Mouse (Mus musculus) kidney, embryonic 15.5 days (tissue): ENCODE measurements around the gene Sardh. TPM values are rescaled to one million over a fixed set of nuclear protein-coding genes. Genes with fewer than 3 reads are reported as not detected.

Experiments
- ATAC-seq: fragments of 200-750 bp; cut with Nextera tagmentation; replicated peaks from 2 replicates; pipeline ENCODE4 v1.8.0; 2017; ENCODE audit warnings: moderate TSS enrichment; ENCODE audit not compliant: low FRiP score
- H3K27ac ChIP-seq: fragments of 300-500 bp; sonication (generic); 2 replicates; pipeline ENCODE4 v1.5.1; 2015; ENCODE audit warnings: mild to moderate bottlenecking, inconsistent platforms
- H3K27me3 ChIP-seq: fragments of 300-500 bp; sonication (generic); 2 replicates; pipeline ENCODE4 v1.6.1; 2015; ENCODE audit warnings: inconsistent platforms
- H3K36me3 ChIP-seq: fragments of 300-500 bp; sonication (generic); 2 replicates; pipeline ENCODE4 v1.6.1; 2015; ENCODE audit warnings: inconsistent platforms
- H3K4me1 ChIP-seq: fragments of 300-500 bp; sonication (generic); 2 replicates; pipeline ENCODE4 v1.6.1; 2015; ENCODE audit warnings: inconsistent platforms
- H3K4me2 ChIP-seq: fragments of 300-500 bp; sonication (generic); 2 replicates; pipeline ENCODE4 v1.6.1; 2015; ENCODE audit warnings: moderate library complexity, mild to moderate bottlenecking, inconsistent platforms
- H3K4me3 ChIP-seq: fragments of 300-500 bp; sonication (generic); replicated peaks from 2 replicates; pipeline ENCODE4 v1.5.1; 2015; ENCODE audit warnings: mild to moderate bottlenecking, inconsistent platforms
- H3K9ac ChIP-seq: fragments of 300-500 bp; sonication (generic); 2 replicates; pipeline ENCODE4 v1.6.1; 2015; ENCODE audit warnings: mild to moderate bottlenecking, inconsistent platforms
- H3K9me3 ChIP-seq: fragments of 300-500 bp; sonication (generic); replicated peaks from 2 replicates; pipeline ENCODE4 v1.6.1; 2016; ENCODE audit warnings: inconsistent platforms
- WGBS: fragments of 180-500 bp; shearing (Covaris S2); methylation state at CpG from one replicate; pipeline ENCODE4 v1.1.7; 2015; ENCODE audit warnings: mixed read lengths; 5-methylcytosine and 5-hydroxymethylcytosine counted together
- polyA plus RNA-seq: library from polyadenylated mRNA; unstranded; fragments of >200 nt; fragmentation: Nextera tagmentation; extraction: Ambion mirVana; gene quantifications from 2 replicates; pipeline ENCODE4 v1.2.1, GENCODE M21; 2015

Gene Sardh
- polyA plus RNA-seq, 1 experiment from 2014 or later, result 46.1 TPM

DNA sequence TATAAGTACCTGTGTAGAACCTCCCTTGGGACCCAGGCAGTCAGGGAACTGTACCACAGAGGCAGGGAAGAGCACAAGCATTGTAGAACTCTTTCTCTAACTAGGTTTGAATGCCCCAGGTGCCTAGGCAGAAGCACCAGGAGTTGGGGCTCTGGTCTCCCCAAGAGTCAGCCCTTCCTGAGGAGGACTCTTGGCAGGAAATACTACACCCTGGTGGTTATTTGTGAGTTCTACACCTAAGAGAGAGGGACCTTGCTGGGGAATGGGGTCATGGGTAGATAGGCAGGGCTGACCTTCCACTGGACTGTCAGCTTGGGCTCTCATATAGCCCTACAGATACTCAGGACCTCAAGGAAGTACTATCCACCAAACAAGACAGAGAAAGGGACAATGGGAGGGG lies 3.3 kb upstream of the Sardh start:
- no peaks in the 10 kb centered on the region for H3K27me3 ChIP-seq
- no peak overlapping the region for H3K27ac ChIP-seq
- H3K4me1 ChIP-seq, result peaks cover 20% of the 10 kb centered on the region
- H3K9ac ChIP-seq, result no peak overlapping the region
- no peak overlapping the region for H3K4me2 ChIP-seq
- H3K9me3 ChIP-seq, result no peaks in the 10 kb centered on the region
- no peaks in the 10 kb centered on the region for H3K36me3 ChIP-seq
- no peak overlapping the region for H3K4me3 ChIP-seq
- no peak for ATAC-seq

DNA sequence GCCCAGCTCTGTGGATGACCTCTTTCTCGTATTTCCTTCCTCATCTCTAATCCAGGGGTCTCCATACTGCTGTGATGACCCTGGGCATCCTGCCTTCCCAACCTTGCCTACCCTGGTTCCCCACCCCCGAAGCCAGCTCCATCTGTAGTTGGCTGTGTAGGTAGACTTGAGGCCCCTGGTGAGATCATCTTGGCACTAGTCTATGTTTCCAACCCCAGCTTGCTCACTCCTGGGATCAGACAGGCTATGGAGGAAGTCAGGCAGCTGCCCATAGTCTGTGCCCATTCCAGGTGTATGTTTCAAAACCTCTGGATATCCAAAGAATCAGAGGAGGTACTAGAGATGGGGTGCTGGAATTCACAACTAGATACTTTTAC lies 662 bp downstream of the Sardh start:
- Histone ChIP-seq H3K4me2 (peak overlapping the region; percentile 53), H3K9me3 (no peaks in the 10 kb centered on the region), H3K27ac (peak overlapping the region; percentile 94), H3K27me3 (no peaks in the 10 kb centered on the region), H3K4me1 (peaks cover 41% of the 10 kb centered on the region), H3K9ac (no peak overlapping the region), H3K36me3 (peaks cover 8% of the 10 kb centered on the region), H3K4me3 (no peak overlapping the region)
- ATAC-seq, result no peak
- WGBS, result 25% methylated on average over 2 of the region's 2 CpGs

DNA sequence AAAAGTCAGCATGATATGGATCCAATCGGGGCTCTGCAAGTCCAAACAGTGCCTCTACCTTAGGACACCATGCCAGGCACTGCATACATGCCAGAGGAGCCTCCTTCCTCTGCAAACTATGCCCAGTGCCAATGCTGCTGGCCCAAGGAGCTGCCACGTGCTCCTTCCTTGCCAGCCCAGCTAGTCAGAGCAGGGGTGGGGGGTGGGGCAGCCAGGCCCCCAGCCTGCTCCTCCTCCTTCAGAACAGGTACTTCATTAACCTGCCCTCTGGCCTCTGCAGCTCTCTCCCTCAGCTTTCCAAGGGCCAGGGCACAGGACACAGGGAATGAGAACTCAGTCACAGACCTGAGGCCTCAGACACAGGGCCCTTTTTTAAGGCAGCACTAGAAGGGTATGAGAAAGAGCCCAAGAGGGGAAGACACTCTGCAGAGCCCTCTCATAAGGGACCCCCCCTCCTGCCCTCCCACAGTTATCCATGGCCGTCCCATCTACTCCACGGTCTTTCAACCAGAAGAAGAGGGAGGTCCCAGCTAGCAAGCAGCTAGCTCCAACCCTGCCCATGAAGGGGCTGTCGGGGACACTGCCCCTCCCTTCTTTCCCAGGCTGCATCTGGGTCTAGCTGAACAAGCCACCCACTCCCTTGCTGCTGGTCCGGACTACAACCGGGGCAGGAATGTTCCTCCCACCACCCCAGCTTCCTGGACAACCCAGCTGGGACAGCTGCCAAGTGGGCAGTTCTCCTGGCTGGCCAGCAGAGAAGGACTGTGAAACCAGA lies 1.2 kb downstream of the Sardh start:
- peak; percentile 95 for ATAC-seq
- WGBS, result 13% methylated on average over 7 of the region's 7 CpGs
- H3K4me2 ChIP-seq, result peak overlapping the region; percentile 53
- H3K27me3 ChIP-seq, result no peaks in the 10 kb centered on the region
- peak overlapping the region; percentile 94 for H3K27ac ChIP-seq
- peak overlapping the region; percentile 20 for H3K4me3 ChIP-seq
- peaks cover 41% of the 10 kb centered on the region for H3K4me1 ChIP-seq
- H3K9me3 ChIP-seq, result no peaks in the 10 kb centered on the region
- peaks cover 9% of the 10 kb centered on the region for H3K36me3 ChIP-seq
- 0 out of 2 replicates have a peak overlapping the region, but pooled peaks have one; percentile 24 for H3K9ac ChIP-seq

DNA sequence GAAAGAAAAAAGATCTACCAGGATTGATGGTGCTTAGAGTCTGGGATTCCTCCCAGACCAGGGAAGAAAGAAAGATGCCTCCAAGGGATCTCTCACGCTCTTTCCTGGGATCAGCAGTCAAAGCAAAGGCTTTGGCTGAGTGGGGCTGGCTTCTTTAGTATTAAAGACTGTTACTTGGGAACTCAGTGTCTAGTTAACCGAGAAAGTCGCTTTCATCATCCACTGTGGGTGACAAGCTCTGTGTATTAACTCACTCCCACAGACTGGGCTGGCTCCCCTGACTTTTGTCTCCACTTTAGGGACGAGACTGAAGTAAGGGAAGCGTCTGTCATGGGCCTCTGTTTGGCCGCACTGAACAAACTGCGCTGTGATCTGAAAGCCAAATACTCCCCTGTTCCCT lies 2.2 kb downstream of the Sardh start:
- Histone ChIP-seq H3K36me3 (peaks cover 17% of the 10 kb centered on the region), H3K9ac (peak overlapping the region; percentile 24; the same call in 1 of the 2 replicates), H3K9me3 (no peaks in the 10 kb centered on the region), H3K4me3 (peak overlapping the region; percentile 20), H3K27ac (peak overlapping the region; percentile 94; the same call in 1 of the 2 replicates), H3K4me2 (peak overlapping the region; percentile 53), H3K27me3 (no peaks in the 10 kb centered on the region), H3K4me1 (peaks cover 41% of the 10 kb centered on the region)
- WGBS, result 57% methylated on average over 7 of the region's 7 CpGs
- ATAC-seq, result no peak

DNA sequence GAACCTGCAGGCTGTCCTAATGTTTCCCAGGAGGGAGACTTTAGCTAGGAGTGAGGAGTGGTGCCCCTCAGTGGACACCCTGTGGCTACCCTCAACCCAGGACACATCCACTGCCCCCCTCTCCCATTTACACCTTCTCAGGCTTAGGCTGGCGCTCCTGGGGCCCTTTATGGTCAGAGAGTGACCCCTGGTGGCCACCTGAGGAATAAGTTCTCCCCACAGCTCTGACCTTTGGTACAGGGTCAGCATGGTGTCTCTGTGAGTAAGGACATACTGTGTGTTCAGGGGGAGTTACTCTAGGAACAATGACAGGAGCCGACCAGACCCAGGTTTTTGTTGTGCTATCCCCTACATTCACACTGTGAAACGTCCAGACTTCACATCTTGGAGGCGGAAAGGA lies 10.8 kb downstream of the Sardh start:
- no peak overlapping the region for H3K4me2 ChIP-seq
- no peak overlapping the region for H3K9ac ChIP-seq
- H3K27me3 ChIP-seq, result no peaks in the 10 kb centered on the region
- H3K27ac ChIP-seq, result no peak overlapping the region
- no peaks in the 10 kb centered on the region for H3K9me3 ChIP-seq
- ATAC-seq, result peak; percentile 52; the same call in 1 of the 2 replicates
- no peak overlapping the region for H3K4me3 ChIP-seq
- peaks cover 8% of the 10 kb centered on the region for H3K4me1 ChIP-seq
- WGBS, result 36% methylated on average over 4 of the region's 4 CpGs
- H3K36me3 ChIP-seq, result peaks cover 44% of the 10 kb centered on the region

DNA sequence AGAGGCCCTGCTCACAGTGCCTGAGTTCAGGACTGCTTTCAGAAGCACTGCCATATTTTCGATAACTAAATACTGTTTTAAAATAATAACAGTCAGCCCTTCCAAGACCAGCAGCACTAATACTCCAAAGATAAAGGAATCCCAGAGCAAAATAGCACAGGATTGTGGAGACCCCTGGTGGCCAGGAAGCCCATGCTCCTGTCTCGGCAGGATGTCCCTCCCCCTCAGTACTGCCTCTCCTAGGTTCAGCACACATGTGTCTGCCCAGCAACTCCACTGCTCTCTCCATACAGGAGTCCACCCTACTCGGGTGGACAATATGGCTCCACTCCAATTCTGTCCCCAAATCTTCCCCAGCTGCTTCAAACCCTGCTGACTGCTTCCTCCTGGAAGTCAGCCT lies 12.4 kb downstream of the Sardh start:
- peak; percentile 34; the same call in 1 of the 2 replicates for ATAC-seq

DNA sequence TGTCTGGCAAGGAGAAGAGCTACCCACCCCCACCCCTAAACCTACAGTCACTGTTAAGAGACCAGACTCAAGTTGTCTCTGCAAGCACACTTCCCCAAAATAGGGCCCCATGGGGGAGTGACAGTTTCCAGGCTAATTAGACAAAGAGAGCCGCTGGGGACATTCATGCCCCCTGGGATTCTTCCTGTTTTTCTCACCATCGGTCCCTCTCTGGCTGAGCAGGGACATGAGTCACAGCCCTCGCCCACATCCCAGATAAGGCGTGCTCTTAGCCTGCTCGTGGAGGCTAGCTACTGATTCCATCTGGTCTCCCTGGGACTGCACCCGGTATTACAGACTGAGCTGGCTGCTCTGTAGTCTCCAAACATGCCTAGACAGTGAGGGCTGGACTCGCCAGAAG lies 15.8 kb downstream of the Sardh start:
- H3K4me1 ChIP-seq, result peaks cover 12% of the 10 kb centered on the region
- H3K4me2 ChIP-seq, result no peak overlapping the region
- peak overlapping the region; percentile 23; the same call in 1 of the 2 replicates for H3K27ac ChIP-seq
- peaks cover 49% of the 10 kb centered on the region for H3K36me3 ChIP-seq
- no peak for ATAC-seq
- H3K9me3 ChIP-seq, result no peaks in the 10 kb centered on the region
- H3K27me3 ChIP-seq, result no peaks in the 10 kb centered on the region
- no peak overlapping the region for H3K9ac ChIP-seq
- 25% methylated on average over 7 of the region's 7 CpGs for WGBS
- no peak overlapping the region for H3K4me3 ChIP-seq

More for the DNA sequence above, 12.4 kb downstream of the Sardh start:
- no peak overlapping the region for H3K27ac ChIP-seq
- no peak overlapping the region for H3K4me2 ChIP-seq
- H3K36me3 ChIP-seq, result peaks cover 40% of the 10 kb centered on the region
- no peaks in the 10 kb centered on the region for H3K9me3 ChIP-seq
- no peak overlapping the region for H3K4me3 ChIP-seq
- peaks cover 12% of the 10 kb centered on the region for H3K4me1 ChIP-seq
- WGBS, result 12% methylated on average over 3 of the region's 3 CpGs
- H3K9ac ChIP-seq, result no peak overlapping the region
- H3K27me3 ChIP-seq, result no peaks in the 10 kb centered on the region

DNA sequence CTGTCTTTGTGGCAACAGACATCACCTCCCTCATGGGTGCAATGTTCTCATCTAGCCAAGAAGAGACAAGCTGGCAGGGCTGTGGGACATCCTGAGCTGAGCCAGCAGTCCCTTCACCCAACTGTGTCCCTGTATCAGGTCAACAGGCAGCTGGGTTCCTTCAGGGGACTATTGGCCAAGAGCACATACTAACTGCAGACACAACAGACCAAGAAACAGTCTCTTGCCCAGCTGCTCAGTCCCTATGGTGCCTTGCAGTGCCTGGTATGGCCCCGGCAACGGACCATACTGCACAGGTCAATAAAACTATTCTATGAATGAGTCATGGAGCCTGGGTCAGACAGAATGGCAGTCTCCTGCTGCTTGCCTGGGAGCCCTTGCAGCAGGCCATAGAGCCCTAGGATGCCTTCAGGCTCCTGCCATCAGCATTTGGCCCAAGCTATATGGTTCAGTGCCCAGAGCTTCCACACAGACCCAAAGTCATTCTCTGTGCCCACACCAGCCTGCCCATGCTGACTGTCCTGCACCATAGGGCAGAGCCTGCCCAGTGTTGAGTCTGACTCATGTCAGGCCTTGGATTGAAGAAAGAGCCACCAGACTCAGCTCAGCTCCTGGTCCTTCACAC lies 18.5 kb downstream of the Sardh start:
- H3K27ac ChIP-seq, result no peak overlapping the region
- H3K4me3 ChIP-seq, result no peak overlapping the region
- no peak overlapping the region for H3K9ac ChIP-seq
- peaks cover 70% of the 10 kb centered on the region for H3K36me3 ChIP-seq
- ATAC-seq, result no peak
- no peaks in the 10 kb centered on the region for H3K27me3 ChIP-seq
- H3K4me2 ChIP-seq, result no peak overlapping the region
- 91% methylated on average over 2 of the region's 2 CpGs for WGBS
- H3K9me3 ChIP-seq, result no peaks in the 10 kb centered on the region
- peaks cover 12% of the 10 kb centered on the region for H3K4me1 ChIP-seq

DNA sequence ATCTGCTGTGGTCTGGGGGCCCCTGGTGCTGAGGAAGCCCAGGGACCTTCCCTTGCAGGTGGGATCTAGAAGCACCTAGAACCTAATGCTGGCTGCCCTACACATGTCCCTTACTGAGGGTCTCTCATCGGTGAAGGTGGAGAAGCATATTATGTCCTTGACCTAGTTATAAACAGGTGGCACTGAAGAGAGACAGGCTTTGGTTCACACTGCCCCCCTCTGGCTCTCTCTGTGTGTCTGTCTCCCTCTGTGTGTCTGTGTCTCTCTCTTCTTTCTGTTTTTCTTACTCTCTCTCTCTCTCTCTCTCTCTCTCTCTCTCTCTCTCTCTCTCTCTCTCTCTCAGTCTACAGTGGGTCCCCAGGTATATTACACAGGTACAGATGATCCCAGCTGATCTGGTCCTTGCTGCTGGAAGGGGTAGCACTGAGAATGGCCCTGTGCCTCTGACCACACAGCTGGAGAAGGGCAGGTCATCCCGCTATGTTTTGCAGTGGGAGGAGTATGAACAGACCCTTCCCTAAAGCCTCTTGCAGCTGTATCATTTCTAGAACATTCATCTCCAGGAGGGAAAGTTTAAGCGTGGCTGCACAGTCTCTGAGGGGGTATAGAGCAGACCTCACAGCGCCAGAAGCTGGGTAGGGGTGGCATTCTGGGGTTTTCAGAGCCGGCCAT lies 19.2 kb downstream of the Sardh start:
- 80% methylated on average over 5 of the region's 5 CpGs for WGBS
- H3K4me1 ChIP-seq, result peaks cover 12% of the 10 kb centered on the region
- no peak overlapping the region for H3K4me3 ChIP-seq
- H3K4me2 ChIP-seq, result no peak overlapping the region
- no peaks in the 10 kb centered on the region for H3K27me3 ChIP-seq
- peaks cover 68% of the 10 kb centered on the region for H3K36me3 ChIP-seq
- H3K27ac ChIP-seq, result no peak overlapping the region
- ATAC-seq, result no peak
- H3K9ac ChIP-seq, result no peak overlapping the region
- H3K9me3 ChIP-seq, result no peaks in the 10 kb centered on the region

DNA sequence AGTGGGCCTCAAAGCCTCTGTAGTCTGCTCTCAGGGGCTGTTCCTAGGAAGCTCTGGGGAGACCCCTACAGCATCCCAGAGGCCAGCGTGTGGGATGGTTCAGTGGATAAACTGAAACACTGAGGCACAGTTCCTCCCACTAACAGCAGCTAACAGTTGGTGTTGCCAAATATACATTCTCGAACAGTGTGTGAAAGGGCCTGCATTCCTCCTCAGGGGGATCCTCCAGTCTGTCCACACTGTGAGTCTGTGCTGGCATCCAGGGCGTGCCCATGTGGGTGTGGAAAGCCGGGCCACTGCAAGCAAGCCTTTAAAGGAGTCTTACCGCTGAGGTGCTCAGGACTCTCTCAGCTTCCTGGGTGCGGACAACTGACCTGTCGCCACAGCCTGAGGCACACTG lies 21.6 kb downstream of the Sardh start:
- Histone ChIP-seq H3K4me3 (no peak overlapping the region), H3K4me1 (no peaks in the 10 kb centered on the region), H3K9ac (no peak overlapping the region), H3K36me3 (peaks cover 65% of the 10 kb centered on the region), H3K4me2 (no peak overlapping the region), H3K27ac (no peak overlapping the region), H3K27me3 (no peaks in the 10 kb centered on the region), H3K9me3 (no peaks in the 10 kb centered on the region)
- no peak for ATAC-seq
- WGBS, result 67% methylated on average over 7 of the region's 7 CpGs

DNA sequence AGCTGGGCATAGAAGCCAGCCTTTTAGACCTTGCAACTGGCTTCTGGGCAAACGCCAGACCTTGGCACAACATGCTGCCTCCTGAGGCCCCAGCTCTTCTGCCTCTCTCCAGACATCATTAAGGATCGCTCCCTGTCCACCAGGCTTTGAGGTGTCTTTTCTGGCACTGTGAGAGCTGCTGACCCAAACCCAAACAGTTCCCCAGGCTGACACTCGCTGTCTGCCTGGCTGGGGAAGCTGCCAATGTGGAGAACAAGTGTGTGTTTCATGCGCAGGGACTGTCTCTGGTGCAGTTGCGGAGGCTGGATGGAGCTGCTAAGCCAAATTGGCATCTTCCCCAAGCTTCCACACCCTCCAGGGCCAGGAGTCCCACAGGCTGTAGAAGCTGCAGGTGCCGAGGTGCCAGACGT lies 25.1 kb downstream of the Sardh start:
- Histone ChIP-seq H3K36me3 (peaks cover 55% of the 10 kb centered on the region), H3K9ac (no peak overlapping the region), H3K4me3 (no peak overlapping the region), H3K4me2 (no peak overlapping the region), H3K27me3 (no peaks in the 10 kb centered on the region), H3K9me3 (no peaks in the 10 kb centered on the region), H3K27ac (no peak overlapping the region), H3K4me1 (no peaks in the 10 kb centered on the region)
- no peak for ATAC-seq
- WGBS, result 84% methylated on average over 7 of the region's 7 CpGs

DNA sequence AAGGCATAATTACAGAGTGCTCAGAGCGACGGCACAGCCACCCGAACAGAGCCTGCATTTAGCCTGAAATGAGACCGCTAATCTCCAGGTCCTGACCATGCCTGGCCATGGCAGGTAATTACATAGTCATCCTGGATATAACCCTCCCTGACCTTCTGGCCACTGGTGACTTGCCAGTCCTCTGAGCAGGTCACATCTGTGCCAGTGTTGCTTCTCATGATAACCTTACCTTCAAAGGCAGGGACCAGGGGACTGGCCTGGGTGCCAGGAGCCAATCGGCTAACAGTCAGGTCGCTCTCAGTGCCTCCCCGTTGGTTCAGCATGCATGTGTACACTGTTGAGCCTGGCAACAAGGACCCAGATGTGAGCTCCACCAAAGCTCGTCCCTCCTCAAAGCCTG lies 29.6 kb downstream of the Sardh start:
- WGBS, result 86% methylated on average over 8 of the region's 8 CpGs
- Histone ChIP-seq H3K9me3 (no peaks in the 10 kb centered on the region), H3K27ac (no peak overlapping the region), H3K4me2 (no peak overlapping the region), H3K4me3 (no peak overlapping the region), H3K27me3 (no peaks in the 10 kb centered on the region), H3K4me1 (no peaks in the 10 kb centered on the region), H3K36me3 (peaks cover 28% of the 10 kb centered on the region), H3K9ac (no peak overlapping the region)
- no peak for ATAC-seq
